Mouse (Mus musculus): ENCODE measurements around the gene Pakap. TPM values are rescaled to one million over a fixed set of nuclear protein-coding genes. Genes with fewer than 3 reads are reported as not detected.

Gene Pakap
- polyA plus RNA-seq, 1 experiment = 6.3 TPM

DNA sequence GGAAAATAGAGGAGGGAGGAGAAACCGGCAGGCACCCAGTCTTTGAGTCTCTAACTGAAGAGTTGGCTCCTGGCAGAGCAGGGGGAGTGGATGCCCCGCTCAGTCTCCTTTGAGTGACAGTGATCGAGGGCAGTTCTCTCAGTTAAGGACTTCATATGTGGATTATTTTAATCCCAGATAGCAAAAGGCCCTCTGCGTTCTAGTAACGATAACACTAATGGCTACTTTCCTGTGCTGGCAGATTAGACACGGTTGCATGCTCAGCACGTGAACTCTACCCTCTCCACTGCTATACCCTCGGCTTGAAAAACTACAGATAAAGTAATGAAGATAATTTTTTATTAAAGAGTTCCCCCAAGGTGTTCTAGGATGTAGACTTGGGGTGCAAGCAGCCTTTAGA lies 226.0 kb downstream of the Pakap start:
- H3K27ac ChIP-seq (ENCODE audit: insufficient read depth, low read length) = no peak overlapping the region
- no peak for TF ChIP-seq CTCF (IDR thresholded peaks at IDR 0.05; ENCODE audit: borderline replicate concordance, insufficient read depth, low read depth, low read length)
- no peak for TF ChIP-seq POLR2A (IDR thresholded peaks at IDR 0.05; ENCODE audit: borderline replicate concordance, insufficient read depth, low read length)
- no peaks in the 10 kb centered on the region for H3K4me1 ChIP-seq (ENCODE audit: control insufficient read depth, insufficient read depth, low read length)
- DNase-seq = no peak
- 75% methylated on average over 8 of the region's 8 CpGs for WGBS
- H3K4me3 ChIP-seq (replicated peaks; ENCODE audit: insufficient read depth, low read depth, low read length) = no peak overlapping the region
- no peaks in the 10 kb centered on the region for H3K27me3 ChIP-seq (ENCODE audit: control insufficient read depth, insufficient read depth, low read length)

DNA sequence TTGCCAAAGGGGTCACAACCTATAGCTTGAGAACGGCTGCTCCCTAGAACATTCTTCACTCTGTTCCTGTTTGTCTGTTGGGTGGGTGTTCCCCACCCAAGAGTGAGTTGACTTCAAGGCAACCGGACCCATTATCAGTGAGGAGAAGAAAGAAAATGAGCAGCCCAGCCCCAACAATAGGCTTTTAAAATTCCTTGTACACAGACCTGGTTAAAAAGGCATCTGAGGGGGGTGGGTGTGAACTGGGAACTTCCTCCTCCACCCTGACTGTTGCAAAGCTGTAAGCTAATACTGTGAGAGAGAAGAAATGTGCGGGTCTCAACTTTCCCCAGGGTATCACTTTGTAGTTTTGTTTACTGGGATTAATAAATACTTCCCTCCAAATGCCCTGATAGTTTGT lies 226.6 kb downstream of the Pakap start:
- H3K27me3 ChIP-seq (ENCODE audit: control insufficient read depth, insufficient read depth, low read length) = no peaks in the 10 kb centered on the region
- TF ChIP-seq CTCF (IDR thresholded peaks at IDR 0.05; ENCODE audit: borderline replicate concordance, insufficient read depth, low read depth, low read length) = no peak
- TF ChIP-seq POLR2A (IDR thresholded peaks at IDR 0.05; ENCODE audit: borderline replicate concordance, insufficient read depth, low read length) = no peak
- H3K4me1 ChIP-seq (ENCODE audit: control insufficient read depth, insufficient read depth, low read length) = no peaks in the 10 kb centered on the region
- H3K4me3 ChIP-seq (replicated peaks; ENCODE audit: insufficient read depth, low read depth, low read length) = no peak overlapping the region
- no peak overlapping the region for H3K27ac ChIP-seq (ENCODE audit: insufficient read depth, low read length)
- DNase-seq = no peak
- 64% methylated on average over 3 of the region's 3 CpGs for WGBS

GRCm38 (mm10) chr4:57797548-57798285 lies 229.7 kb downstream of the Pakap start:
- WGBS = 82% methylated on average over 9 of the region's 9 CpGs
- TF ChIP-seq CTCF (IDR thresholded peaks at IDR 0.05; ENCODE audit: borderline replicate concordance, insufficient read depth, low read depth, low read length) (no peak), POLR2A (IDR thresholded peaks at IDR 0.05; ENCODE audit: borderline replicate concordance, insufficient read depth, low read length) (no peak)
- Histone ChIP-seq H3K4me1 (ENCODE audit: control insufficient read depth, insufficient read depth, low read length) (no peaks in the 10 kb centered on the region), H3K4me3 (replicated peaks; ENCODE audit: insufficient read depth, low read depth, low read length) (no peak overlapping the region), H3K27me3 (ENCODE audit: control insufficient read depth, insufficient read depth, low read length) (no peaks in the 10 kb centered on the region), H3K27ac (ENCODE audit: insufficient read depth, low read length) (no peak overlapping the region)
- DNase-seq = no peak

GRCm38 (mm10) chr4:57798286-57799018 lies 230.5 kb downstream of the Pakap start:
- no peak for DNase-seq
- TF ChIP-seq POLR2A (IDR thresholded peaks at IDR 0.05; ENCODE audit: borderline replicate concordance, insufficient read depth, low read length) = no peak
- no peak for TF ChIP-seq CTCF (IDR thresholded peaks at IDR 0.05; ENCODE audit: borderline replicate concordance, insufficient read depth, low read depth, low read length)
- no peaks in the 10 kb centered on the region for H3K27me3 ChIP-seq (ENCODE audit: control insufficient read depth, insufficient read depth, low read length)
- H3K27ac ChIP-seq (ENCODE audit: insufficient read depth, low read length) = no peak overlapping the region
- 32% methylated on average over 10 of the region's 10 CpGs for WGBS
- H3K4me1 ChIP-seq (ENCODE audit: control insufficient read depth, insufficient read depth, low read length) = no peaks in the 10 kb centered on the region
- H3K4me3 ChIP-seq (replicated peaks; ENCODE audit: insufficient read depth, low read depth, low read length) = no peak overlapping the region

DNA sequence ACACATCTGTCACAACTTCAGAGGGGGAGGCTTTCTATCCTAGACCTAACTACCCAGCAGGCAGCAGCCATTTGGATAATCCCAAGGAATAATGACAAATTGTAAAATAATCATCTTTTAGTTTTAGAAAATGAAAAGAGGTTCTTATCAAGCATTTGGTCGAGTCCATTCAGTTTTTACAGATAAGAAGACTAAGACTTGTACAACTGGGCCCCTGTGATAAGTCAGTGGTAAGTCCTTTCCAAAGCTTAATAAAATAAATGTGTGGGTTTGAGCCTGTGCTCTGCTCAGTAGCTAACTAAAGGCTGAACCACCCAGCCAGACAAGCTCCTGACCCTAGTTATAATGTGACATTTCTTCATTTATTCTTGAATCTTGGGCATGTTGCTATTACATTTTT lies 231.3 kb downstream of the Pakap start:
- no peak overlapping the region for H3K4me3 ChIP-seq (replicated peaks; ENCODE audit: insufficient read depth, low read depth, low read length)
- DNase-seq = no peak
- 78% methylated on average over 1 of the region's 1 CpGs for WGBS
- no peak overlapping the region for H3K27ac ChIP-seq (ENCODE audit: insufficient read depth, low read length)
- TF ChIP-seq CTCF (IDR thresholded peaks at IDR 0.05; ENCODE audit: borderline replicate concordance, insufficient read depth, low read depth, low read length) = no peak
- TF ChIP-seq POLR2A (IDR thresholded peaks at IDR 0.05; ENCODE audit: borderline replicate concordance, insufficient read depth, low read length) = no peak
- no peaks in the 10 kb centered on the region for H3K27me3 ChIP-seq (ENCODE audit: control insufficient read depth, insufficient read depth, low read length)
- H3K4me1 ChIP-seq (ENCODE audit: control insufficient read depth, insufficient read depth, low read length) = no peaks in the 10 kb centered on the region

- WGBS = 82% methylated on average over 7 of the region's 7 CpGs
Measured at GRCm38 (mm10) chr4:57801239-57801638, 233.3 kb downstream of the Pakap start.

GRCm38 (mm10) chr4:57801986-57802385 lies 234.0 kb downstream of the Pakap start:
- Histone ChIP-seq H3K4me3 (replicated peaks; ENCODE audit: insufficient read depth, low read depth, low read length) (no peak overlapping the region), H3K4me1 (ENCODE audit: control insufficient read depth, insufficient read depth, low read length) (no peaks in the 10 kb centered on the region), H3K27me3 (ENCODE audit: control insufficient read depth, insufficient read depth, low read length) (no peaks in the 10 kb centered on the region), H3K27ac (ENCODE audit: insufficient read depth, low read length) (no peak overlapping the region)
- DNase-seq = no peak
- 81% methylated on average over 5 of the region's 5 CpGs for WGBS
- TF ChIP-seq CTCF (IDR thresholded peaks at IDR 0.05; ENCODE audit: borderline replicate concordance, insufficient read depth, low read depth, low read length) (no peak), POLR2A (IDR thresholded peaks at IDR 0.05; ENCODE audit: borderline replicate concordance, insufficient read depth, low read length) (no peak)

More at GRCm38 (mm10) chr4:57801239-57801638, 233.3 kb downstream of the Pakap start:
- no peak for DNase-seq
- Histone ChIP-seq H3K27me3 (ENCODE audit: control insufficient read depth, insufficient read depth, low read length) (no peaks in the 10 kb centered on the region), H3K27ac (ENCODE audit: insufficient read depth, low read length) (no peak overlapping the region), H3K4me1 (ENCODE audit: control insufficient read depth, insufficient read depth, low read length) (no peaks in the 10 kb centered on the region), H3K4me3 (replicated peaks; ENCODE audit: insufficient read depth, low read depth, low read length) (no peak overlapping the region)
- TF ChIP-seq CTCF (IDR thresholded peaks at IDR 0.05; ENCODE audit: borderline replicate concordance, insufficient read depth, low read depth, low read length) (no peak), POLR2A (IDR thresholded peaks at IDR 0.05; ENCODE audit: borderline replicate concordance, insufficient read depth, low read length) (no peak)

- DNase-seq = no peak
- Histone ChIP-seq H3K4me3 (replicated peaks; ENCODE audit: insufficient read depth, low read depth, low read length) (no peak overlapping the region), H3K27ac (ENCODE audit: insufficient read depth, low read length) (no peak overlapping the region), H3K27me3 (ENCODE audit: control insufficient read depth, insufficient read depth, low read length) (no peaks in the 10 kb centered on the region), H3K4me1 (ENCODE audit: control insufficient read depth, insufficient read depth, low read length) (no peaks in the 10 kb centered on the region)
- TF ChIP-seq POLR2A (IDR thresholded peaks at IDR 0.05; ENCODE audit: borderline replicate concordance, insufficient read depth, low read length) (no peak), CTCF (IDR thresholded peaks at IDR 0.05; ENCODE audit: borderline replicate concordance, insufficient read depth, low read depth, low read length) (no peak)
- 92% methylated on average over 3 of the region's 3 CpGs for WGBS
Measured at GRCm38 (mm10) chr4:57802411-57802810, 234.4 kb downstream of the Pakap start.

Measured in cerebellum, adult 2 months (tissue).